Mouse (Mus musculus) T-helper 17 cell (primary cell): Measurements from ENCODE around the gene Kcnh8.

Experiments used
- in situ Hi-C, 2 experiments: fragments of 300-600 bp; cut with MboI, MseI; formaldehyde crosslinking; loops; 1 replicate in 1 of 2; 2 replicates in 1 of 2; pipeline ENCODE4 v1.15.1; 2025; ENCODE audit warnings: high pct_unique_total_duplicates in 2 of 2

The Kcnh8 gene

GRCm38 (mm10) chr17:52819007-52819406, 216.5 kb downstream of the Kcnh8 start:
- in situ Hi-C loops: no loop called here

- in situ Hi-C loops: no loop called here
Observed at GRCm38 (mm10) chr17:52829678-52830077, 227.2 kb downstream of the Kcnh8 start.

- in situ Hi-C loops: no loop called here
Observed at GRCm38 (mm10) chr17:52873195-52873594, 270.7 kb downstream of the Kcnh8 start.

- in situ Hi-C loops: no loop called here
Observed at GRCm38 (mm10) chr17:52878964-52879363, 276.5 kb downstream of the Kcnh8 start.

- in situ Hi-C loops: no loop called here
Observed at GRCm38 (mm10) chr17:52880051-52880450, 277.5 kb downstream of the Kcnh8 start.

- in situ Hi-C loops: no loop called here
Observed at GRCm38 (mm10) chr17:52885210-52885609, 282.7 kb downstream of the Kcnh8 start.

- in situ Hi-C loops: no loop called here
Observed at GRCm38 (mm10) chr17:52920519-52921106, 318.1 kb downstream of the Kcnh8 start.

GRCm38 (mm10) chr17:52943966-52944365, 341.5 kb downstream of the Kcnh8 start:
- in situ Hi-C loops: no loop called here

- in situ Hi-C loops: no loop called here
Observed at GRCm38 (mm10) chr17:52972735-52973134, 370.2 kb downstream of the Kcnh8 start.

GRCm38 (mm10) chr17:52980958-52981357, 378.4 kb downstream of the Kcnh8 start:
- in situ Hi-C loops: no loop called here
